Mouse (Mus musculus) kidney, postnatal 25 days (tissue): Measurements from ENCODE around the gene Elk4.

Experiments
- DNase-seq, 2 experiments: peaks; one replicate each; pipeline ENCODE4 v3.0.0; 2021; ENCODE audit warnings: mixed read lengths in 2 of 2

Elk4 gene

DNA sequence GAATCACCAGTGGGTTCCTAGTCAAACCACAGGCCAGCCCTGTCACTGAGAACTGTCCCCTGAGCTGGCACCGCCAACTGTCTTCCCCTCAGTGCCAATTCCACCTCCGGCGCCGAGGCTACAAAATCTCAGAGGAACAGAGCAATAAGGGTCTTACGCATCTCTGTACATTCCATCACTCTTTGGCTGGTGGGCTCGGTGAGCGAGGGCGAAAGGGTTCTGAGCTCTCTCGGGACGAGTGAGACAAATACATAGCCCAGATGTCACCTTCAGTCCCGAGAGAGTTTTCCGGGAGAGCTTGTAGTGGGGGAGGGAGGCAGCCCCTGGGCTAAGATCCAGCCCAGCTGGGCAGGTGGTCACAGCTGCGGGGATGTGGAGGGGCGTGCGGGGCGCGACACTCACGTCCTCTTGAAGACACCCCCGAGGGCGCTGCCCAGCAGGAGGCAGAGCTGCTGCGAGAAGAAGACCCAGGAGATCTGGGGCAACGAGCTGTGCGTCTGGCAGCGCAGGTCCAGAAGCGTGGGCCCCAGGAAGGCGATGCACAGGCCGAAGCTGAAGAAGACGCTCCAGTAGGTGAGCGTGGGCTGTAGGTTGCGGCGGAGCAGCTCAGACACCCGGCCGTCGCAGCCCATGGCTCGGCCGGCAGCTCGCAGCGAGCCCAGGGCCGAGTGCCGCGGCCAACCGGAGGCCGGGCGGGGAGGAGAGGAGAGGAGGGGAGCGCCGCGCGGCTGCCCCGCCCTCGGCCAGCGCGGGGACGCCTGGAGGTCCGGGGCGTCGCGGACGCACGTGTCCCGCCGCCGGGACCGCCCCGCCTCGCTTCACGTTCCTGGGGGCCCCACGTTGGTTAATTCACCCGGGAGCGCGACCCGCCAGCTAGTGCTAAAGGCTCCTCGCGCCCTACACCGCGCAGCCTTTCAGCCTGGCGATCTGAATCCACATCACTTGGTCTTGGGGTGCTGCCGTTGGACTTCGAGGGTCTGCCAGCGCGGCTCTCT lies 60.2 kb downstream of the Elk4 start, which contains the start of gene Mfsd4a:
Gene Mfsd4a (minus strand): TSS at position 802 of the 995 bp plus-strand sequence.
- DNase-seq = peak; percentile 37 to 76

DNA sequence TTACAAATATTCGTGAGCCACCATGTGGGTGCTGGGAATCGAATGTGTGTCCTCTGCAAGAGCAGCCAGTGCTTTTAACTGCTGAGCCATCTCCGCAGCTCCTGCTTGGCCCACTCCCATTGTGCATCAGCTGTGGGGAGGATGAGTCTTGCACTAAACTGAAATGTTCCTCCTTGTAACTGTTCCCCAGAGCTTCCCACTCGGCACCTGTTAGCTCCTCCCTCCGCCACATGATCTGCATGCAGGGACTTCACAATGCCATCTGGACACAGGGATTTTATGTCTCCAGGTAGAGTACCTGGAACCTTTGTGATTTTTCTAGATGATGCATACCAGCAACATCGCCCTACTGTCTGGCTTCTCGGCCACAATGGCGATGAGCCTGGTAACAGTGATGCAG lies 62.0 kb downstream of the Elk4 start:
- no peak for DNase-seq

DNA sequence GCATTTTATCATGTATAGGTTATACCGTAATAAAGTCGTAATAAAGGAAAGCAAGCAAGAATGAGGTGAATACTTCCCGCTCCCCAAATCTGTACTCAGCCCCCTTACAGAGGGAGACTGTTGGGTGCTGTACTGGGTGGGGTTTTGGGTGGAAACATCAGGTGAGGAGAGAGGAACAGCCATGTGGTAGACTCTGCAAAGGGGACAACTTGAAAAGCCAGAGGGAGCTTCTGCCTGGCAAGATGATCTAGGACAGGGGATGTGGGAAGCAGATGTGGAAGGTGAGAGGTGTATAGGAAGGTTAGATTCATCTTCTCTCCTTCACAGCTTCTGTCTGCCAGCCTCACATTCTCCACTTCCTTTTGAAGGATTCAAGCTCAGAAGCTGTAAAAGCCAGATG lies 63.3 kb downstream of the Elk4 start:
- DNase-seq = no peak

DNA sequence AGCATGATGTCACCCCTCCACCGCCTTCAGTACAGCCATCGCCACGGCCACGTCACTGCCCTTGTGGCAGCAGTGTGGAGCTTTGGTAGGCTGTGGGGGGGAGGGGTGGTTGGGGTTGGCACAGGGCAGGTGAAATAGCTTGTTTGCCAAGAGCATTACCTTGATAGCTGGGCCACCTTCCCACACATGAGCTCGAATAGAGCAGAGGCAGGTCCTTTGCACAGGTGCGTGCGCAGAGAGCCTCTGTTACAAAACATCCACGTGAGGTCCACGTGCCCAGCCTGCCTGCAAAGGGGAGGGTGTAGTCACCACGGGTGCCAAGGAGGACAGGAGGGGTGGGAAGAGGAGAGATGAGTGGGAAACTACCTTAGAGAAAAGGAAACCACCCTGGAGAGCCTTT lies 68.2 kb downstream of the Elk4 start:
- DNase-seq = peak; percentile 78 to 90

DNA sequence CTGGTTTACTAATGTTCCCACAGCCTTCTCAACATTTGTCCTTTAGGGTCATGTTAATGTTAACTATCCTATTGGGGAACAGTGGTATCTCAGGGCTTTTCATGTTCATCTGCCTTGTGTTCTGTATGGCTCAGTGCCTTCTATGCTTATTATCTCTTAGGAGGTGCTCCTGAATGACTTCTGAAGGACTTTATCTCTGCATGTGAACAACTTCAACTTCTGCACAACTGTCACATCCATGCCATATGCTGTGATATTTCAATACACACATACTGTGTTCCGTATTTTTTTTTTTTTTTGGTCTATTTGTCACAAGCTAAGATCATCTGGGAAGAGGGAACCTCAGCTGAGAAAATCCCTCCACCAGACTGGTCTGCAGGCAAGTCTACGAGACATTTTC lies 71.0 kb downstream of the Elk4 start:
- DNase-seq = no peak
